Mouse (Mus musculus) liver, embryonic 14.5 days (tissue): ENCODE measurements at regions not wholly inside any gene's neighbourhood (a gene's known extent, or its start where the extent isn't known, plus 50 kb on each side); places are given as distances from the start of the nearest gene placed in this dataset.

Source experiments
- CTCF ChIP-seq: IDR thresholded peaks from 2 replicates; pipeline ENCODE4 v1.5.1; 2016; ENCODE audit warnings: antibody characterized with exemption, low read depth, control low read depth
- EP300 ChIP-seq: IDR thresholded peaks from 2 replicates; pipeline ENCODE4 v1.6.1; 2016; ENCODE audit warnings: antibody characterized with exemption, low read depth

- no peak for TF ChIP-seq CTCF
- TF ChIP-seq EP300, result no peak
Observed at GRCm38 (mm10) chr8:103469049-103469448, 632.4 kb upstream of the Cdh5 start.
